Mouse (Mus musculus) thymus, adult 2 months (tissue): ENCODE results near the gene Gm10840.

Source experiments
- CTCF ChIP-seq: fragments of 200-500 bp; IDR thresholded peaks from 2 replicates; pipeline ENCODE4 v1.5.1; 2012; ENCODE audit warnings: mild to moderate bottlenecking, control low read depth, low read length, moderate library complexity, borderline replicate concordance; ENCODE audit not compliant: control insufficient read depth, poor library complexity, insufficient read depth; ENCODE audit errors: extremely low read depth
- POLR2A ChIP-seq: fragments of 200-500 bp; IDR thresholded peaks from 2 replicates; pipeline ENCODE4 v1.6.1; 2012; ENCODE audit warnings: mild to moderate bottlenecking, low read length, control low read depth, moderate library complexity; ENCODE audit not compliant: control insufficient read depth, poor library complexity, insufficient read depth; ENCODE audit errors: extremely low read depth

GRCm38 (mm10) chr11:106132516-106132915, 28.1 kb upstream of the Gm10840 start:
- TF ChIP-seq POLR2A: no peak
- no peak for TF ChIP-seq CTCF
